Mouse (Mus musculus) kidney, postnatal 0 days (tissue): ENCODE data around the gene Tmem60. TPM values are rescaled to one million over a fixed set of nuclear protein-coding genes. Genes with fewer than 3 reads are reported as not detected.

Source experiments
- ATAC-seq: fragments of 200-750 bp; cut with Nextera tagmentation; replicated peaks from 2 replicates; pipeline ENCODE4 v1.8.0; 2017; ENCODE audit warnings: low read depth, moderate number of reproducible peaks, moderate TSS enrichment, moderate library complexity; ENCODE audit not compliant: low FRiP score
- DNase-seq: peaks from one replicate; pipeline ENCODE4 v3.0.0-alpha.2; 2016; ENCODE audit warnings: low spot score
- H3K27ac ChIP-seq: fragments of 300-500 bp; sonication (generic); 2 replicates; pipeline ENCODE4 v1.5.1; 2014; ENCODE audit warnings: mild to moderate bottlenecking
- H3K27me3 ChIP-seq: fragments of 300-500 bp; sonication (generic); 2 replicates; pipeline ENCODE4 v1.6.1; 2014; ENCODE audit warnings: low read length, mixed read lengths; ENCODE audit not compliant: insufficient read depth
- H3K36me3 ChIP-seq: fragments of 300-500 bp; sonication (generic); 2 replicates; pipeline ENCODE4 v1.6.1; 2014; ENCODE audit warnings: low read length, mixed read lengths; ENCODE audit not compliant: insufficient read depth
- H3K4me1 ChIP-seq: fragments of 300-500 bp; sonication (generic); replicated peaks from 2 replicates; pipeline ENCODE4 v1.6.1; 2014; ENCODE audit warnings: antibody characterized with exemption, low read length, mixed read lengths; ENCODE audit not compliant: insufficient read depth
- H3K4me2 ChIP-seq: fragments of 300-500 bp; sonication (generic); 2 replicates; pipeline ENCODE4 v1.6.1; 2014; ENCODE audit warnings: mild to moderate bottlenecking, low read length, moderate library complexity, mixed read lengths
- H3K4me3 ChIP-seq: fragments of 300-500 bp; sonication (generic); replicated peaks from 2 replicates; pipeline ENCODE4 v1.5.1; 2014; ENCODE audit warnings: low read depth, low read length
- H3K9ac ChIP-seq: fragments of 300-500 bp; sonication (generic); 2 replicates; pipeline ENCODE4 v1.6.1; 2014; ENCODE audit warnings: low read depth, low read length
- H3K9me3 ChIP-seq: fragments of 300-500 bp; sonication (generic); replicated peaks from 2 replicates; pipeline ENCODE4 v1.6.1; 2016; ENCODE audit warnings: low read length, inconsistent platforms, mixed read lengths
- CTCF ChIP-seq: IDR thresholded peaks from 2 replicates; pipeline ENCODE4 v1.5.1; 2016; ENCODE audit warnings: antibody characterized with exemption, low read depth, mild to moderate bottlenecking, moderate library complexity
- WGBS: fragments of 180-500 bp; shearing (Covaris S2); extraction: QIAGEN DNeasy Blood & Tissue Kit; methylation state at CpG from one replicate; pipeline ENCODE4 v1.1.7; 2014; 5-methylcytosine and 5-hydroxymethylcytosine counted together
- polyA plus RNA-seq: library from polyadenylated mRNA; unstranded; fragments of >200 nt; fragmentation: Nextera tagmentation; extraction: Ambion mirVana; gene quantifications from 2 replicates; pipeline ENCODE4 v1.2.1, GENCODE M21; 2015

Gene Tmem60
- polyA plus RNA-seq, 1 experiment from 2014 or later, result 68.7 TPM

DNA sequence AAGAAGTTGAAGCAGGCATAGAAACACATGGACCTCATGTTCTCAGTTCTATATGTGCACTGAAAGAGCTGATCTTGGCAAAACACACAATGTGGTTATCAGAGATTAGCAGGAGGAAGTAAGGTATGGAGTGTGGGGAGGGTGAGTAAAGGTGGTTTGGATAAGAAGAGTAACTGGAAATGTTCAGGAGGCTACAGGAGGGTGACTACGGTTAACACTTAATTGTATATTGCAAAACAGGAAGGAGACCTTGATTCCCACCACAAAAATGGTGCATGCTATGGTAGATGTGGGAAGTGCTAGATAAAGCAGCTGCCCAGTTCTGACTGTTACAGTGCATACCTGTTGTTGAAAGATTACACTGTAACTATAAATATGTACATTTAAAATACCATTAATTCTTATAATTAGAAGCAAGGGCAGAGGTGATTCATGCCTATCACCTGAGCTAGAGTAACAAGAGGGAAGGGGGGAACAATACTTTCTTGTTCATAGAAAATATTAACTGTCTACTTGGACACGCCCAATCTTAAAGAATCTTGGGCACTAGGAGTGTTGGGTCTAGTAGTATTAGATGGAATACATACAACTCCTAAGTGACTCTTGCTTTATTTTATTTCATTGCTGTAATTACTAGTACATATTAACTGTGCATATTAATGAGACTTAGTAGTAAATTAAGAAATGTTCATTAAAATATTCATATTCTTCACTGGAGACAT lies 15.6 kb downstream of the Tmem60 start:
- H3K27ac ChIP-seq, result no peak overlapping the region
- no peak overlapping the region for H3K4me3 ChIP-seq
- ATAC-seq (no peak), DNase-seq (no peak)
- H3K4me1 ChIP-seq, result no peaks in the 10 kb centered on the region
- WGBS, result 92% methylated on average over 2 of the region's 2 CpGs
- peaks cover 19% of the 10 kb centered on the region; the same call in 1 of the 2 replicates for H3K36me3 ChIP-seq
- no peaks in the 10 kb centered on the region for H3K9me3 ChIP-seq
- H3K4me2 ChIP-seq, result no peak overlapping the region
- no peak for TF ChIP-seq CTCF
- no peaks in the 10 kb centered on the region for H3K27me3 ChIP-seq
- no peak overlapping the region for H3K9ac ChIP-seq

- H3K4me2 ChIP-seq, result no peak overlapping the region
- 0 out of 2 replicates have a peak, but pooled peaks cover 11% of the 10 kb centered on the region for H3K36me3 ChIP-seq
- no peak for TF ChIP-seq CTCF
- no peak for DNase-seq
- WGBS, result 88% methylated on average over 2 of the region's 2 CpGs
- no peak for ATAC-seq
- no peaks in the 10 kb centered on the region for H3K4me1 ChIP-seq
- H3K27ac ChIP-seq, result no peak overlapping the region
- no peaks in the 10 kb centered on the region for H3K9me3 ChIP-seq
- H3K27me3 ChIP-seq, result no peaks in the 10 kb centered on the region
- H3K4me3 ChIP-seq, result no peak overlapping the region
- H3K9ac ChIP-seq, result no peak overlapping the region
These were observed 22.7 kb downstream of the Tmem60 start for GRCm38 (mm10) chr5:20904647-20905046.

GRCm38 (mm10) chr5:20905437-20905836 lies 23.4 kb downstream of the Tmem60 start:
- Histone ChIP-seq H3K27me3 (no peaks in the 10 kb centered on the region), H3K9me3 (no peaks in the 10 kb centered on the region), H3K4me2 (no peak overlapping the region), H3K9ac (no peak overlapping the region), H3K36me3 (0 out of 2 replicates have a peak, but pooled peaks cover 7% of the 10 kb centered on the region), H3K27ac (no peak overlapping the region), H3K4me1 (no peaks in the 10 kb centered on the region), H3K4me3 (no peak overlapping the region)
- no peak for TF ChIP-seq CTCF
- ATAC-seq (no peak), DNase-seq (no peak)
- WGBS, result 66% methylated on average over 2 of the region's 2 CpGs

GRCm38 (mm10) chr5:20906191-20906590 lies 24.2 kb downstream of the Tmem60 start:
- no peaks in the 10 kb centered on the region for H3K9me3 ChIP-seq
- WGBS, result 96% methylated on average over 7 of the region's 7 CpGs
- no peak for DNase-seq
- ATAC-seq, result no peak
- 0 out of 2 replicates have a peak, but pooled peaks cover 5% of the 10 kb centered on the region for H3K36me3 ChIP-seq
- no peaks in the 10 kb centered on the region for H3K27me3 ChIP-seq
- TF ChIP-seq CTCF, result no peak
- H3K4me2 ChIP-seq, result no peak overlapping the region
- no peaks in the 10 kb centered on the region for H3K4me1 ChIP-seq
- no peak overlapping the region for H3K27ac ChIP-seq
- no peak overlapping the region for H3K4me3 ChIP-seq
- no peak overlapping the region for H3K9ac ChIP-seq

GRCm38 (mm10) chr5:20911741-20912140 lies 29.8 kb downstream of the Tmem60 start:
- ATAC-seq, result no peak
- TF ChIP-seq CTCF, result no peak
- no peak overlapping the region for H3K4me2 ChIP-seq
- H3K36me3 ChIP-seq, result no peaks in the 10 kb centered on the region
- H3K9me3 ChIP-seq, result no peaks in the 10 kb centered on the region
- no peak for DNase-seq
- no peaks in the 10 kb centered on the region for H3K4me1 ChIP-seq
- no peaks in the 10 kb centered on the region for H3K27me3 ChIP-seq
- H3K9ac ChIP-seq, result no peak overlapping the region
- H3K27ac ChIP-seq, result no peak overlapping the region
- 76% methylated on average over 2 of the region's 2 CpGs for WGBS
- H3K4me3 ChIP-seq, result no peak overlapping the region

- Histone ChIP-seq H3K4me1 (no peaks in the 10 kb centered on the region), H3K9ac (no peak overlapping the region)
- WGBS, result 73% methylated on average over 11 of the region's 11 CpGs
These were observed 31.6 kb downstream of the Tmem60 start for GRCm38 (mm10) chr5:20913372-20914275.

More at GRCm38 (mm10) chr5:20913372-20914275, 31.6 kb downstream of the Tmem60 start:
- DNase-seq (peak; percentile 81), ATAC-seq (no peak; the same call in 1 of the 2 replicates)
- TF ChIP-seq CTCF, result peak; percentile 89
- Histone ChIP-seq H3K9me3 (no peaks in the 10 kb centered on the region), H3K4me3 (no peak overlapping the region), H3K36me3 (no peaks in the 10 kb centered on the region), H3K27ac (no peak overlapping the region), H3K4me2 (no peak overlapping the region), H3K27me3 (no peaks in the 10 kb centered on the region)
